Mouse (Mus musculus): Measurements from ENCODE around the gene Glis1. TPM values are rescaled to one million over a fixed set of nuclear protein-coding genes. Genes with fewer than 3 reads are reported as not detected.

The Glis1 gene
- polyA plus RNA-seq, 1 experiment from 2014 or later = 5.9 TPM

DNA sequence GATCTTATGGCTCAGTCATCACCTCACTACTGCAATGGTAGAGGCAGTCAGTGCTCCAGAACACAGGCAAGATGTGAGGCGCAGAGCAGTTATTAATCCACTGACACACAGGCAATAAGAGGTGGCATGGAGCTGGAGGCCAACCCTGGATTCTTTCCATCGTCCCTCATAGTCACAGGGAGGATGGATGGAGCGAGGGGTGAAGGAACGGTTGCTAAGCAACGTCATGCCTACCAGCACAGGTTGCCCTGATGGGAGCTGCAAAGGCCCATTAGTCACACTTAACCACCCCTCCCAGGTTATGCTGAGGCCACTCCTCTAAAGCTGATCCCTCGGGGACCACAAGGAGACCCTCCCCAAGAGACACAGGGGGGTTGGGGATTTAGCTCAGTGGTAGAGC, 187.9 kb downstream of the Glis1 start:
- Histone ChIP-seq H3K4me3 (no peak overlapping the region), H3K27me3 (no peaks in the 10 kb centered on the region), H3K4me2 (replicated peaks) (no peak overlapping the region), H3K9ac (no peak overlapping the region), H3K4me1 (peaks cover 44% of the 10 kb centered on the region), H3K27ac (no peak overlapping the region), H3K36me3 (no peaks in the 10 kb centered on the region), H3K9me3 (replicated peaks) (no peaks in the 10 kb centered on the region)
- no peak for ATAC-seq (ENCODE audit: low FRiP score)
- 65% methylated on average over 6 of the region's 6 CpGs for WGBS

DNA sequence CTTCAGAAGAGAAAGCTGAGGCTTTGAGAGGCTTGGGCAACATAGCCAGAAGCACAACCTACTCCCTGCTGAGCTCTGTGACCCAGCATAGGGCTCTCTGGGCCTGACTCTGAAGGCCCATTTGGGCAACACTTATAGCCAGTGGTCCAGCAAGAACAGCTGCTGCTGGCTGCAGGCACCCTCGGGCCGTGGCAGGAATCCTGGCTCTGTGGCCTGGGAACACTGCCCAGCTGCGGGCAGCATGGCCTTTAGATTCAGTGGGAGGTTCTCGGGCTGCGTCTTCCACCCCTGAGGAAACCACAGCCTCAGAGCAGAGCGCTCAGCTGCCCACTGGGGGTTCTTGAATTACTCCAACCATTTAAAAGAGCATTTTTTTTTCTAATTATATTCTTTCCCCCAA, 189.5 kb downstream of the Glis1 start:
- H3K9me3 ChIP-seq (replicated peaks) = no peaks in the 10 kb centered on the region
- no peak overlapping the region for H3K9ac ChIP-seq
- peaks cover 4% of the 10 kb centered on the region; the same call in 1 of the 2 replicates for H3K27me3 ChIP-seq
- no peaks in the 10 kb centered on the region for H3K36me3 ChIP-seq
- no peak overlapping the region for H3K4me2 ChIP-seq (replicated peaks)
- peaks cover 45% of the 10 kb centered on the region for H3K4me1 ChIP-seq
- 51% methylated on average over 6 of the region's 6 CpGs for whole genome bisulfite sequencing
- ATAC-seq (ENCODE audit: low FRiP score) = no peak
- no peak overlapping the region for H3K4me3 ChIP-seq
- H3K27ac ChIP-seq = peak overlapping the region; percentile 60; the same call in 1 of the 2 replicates

DNA sequence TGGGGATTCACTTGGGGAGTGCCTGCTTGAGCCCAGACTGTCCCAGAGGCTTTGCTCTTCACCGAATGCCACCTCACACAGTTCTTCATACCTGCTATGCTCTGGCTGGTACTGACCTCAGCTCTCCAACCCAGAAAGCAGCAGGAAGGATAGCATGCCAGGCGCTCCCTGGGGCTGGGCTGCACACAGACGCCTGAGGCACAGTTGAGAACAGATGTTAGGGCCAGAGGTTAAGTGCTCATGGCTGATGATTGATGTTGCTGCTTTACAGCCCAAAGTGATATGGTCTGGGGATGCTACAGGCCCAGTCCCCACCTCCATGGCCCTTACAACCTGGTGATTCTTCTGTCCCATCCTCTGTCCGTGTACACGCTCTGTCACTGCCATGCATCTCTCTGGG, 190.6 kb downstream of the Glis1 start:
- Histone ChIP-seq H3K4me1 (peaks cover 47% of the 10 kb centered on the region), H3K4me2 (replicated peaks) (no peak overlapping the region), H3K36me3 (no peaks in the 10 kb centered on the region), H3K27ac (no peak overlapping the region; the same call in 1 of the 2 replicates), H3K27me3 (peaks cover 5% of the 10 kb centered on the region; the same call in 1 of the 2 replicates), H3K9me3 (replicated peaks) (no peaks in the 10 kb centered on the region), H3K9ac (0 out of 2 replicates have a peak overlapping the region, but pooled peaks have one; percentile 13), H3K4me3 (no peak overlapping the region)
- 40% methylated on average over 5 of the region's 5 CpGs for WGBS
- 0 out of 2 replicates have a peak, but pooled peaks have one; percentile 9 for ATAC-seq (ENCODE audit: low FRiP score)

DNA sequence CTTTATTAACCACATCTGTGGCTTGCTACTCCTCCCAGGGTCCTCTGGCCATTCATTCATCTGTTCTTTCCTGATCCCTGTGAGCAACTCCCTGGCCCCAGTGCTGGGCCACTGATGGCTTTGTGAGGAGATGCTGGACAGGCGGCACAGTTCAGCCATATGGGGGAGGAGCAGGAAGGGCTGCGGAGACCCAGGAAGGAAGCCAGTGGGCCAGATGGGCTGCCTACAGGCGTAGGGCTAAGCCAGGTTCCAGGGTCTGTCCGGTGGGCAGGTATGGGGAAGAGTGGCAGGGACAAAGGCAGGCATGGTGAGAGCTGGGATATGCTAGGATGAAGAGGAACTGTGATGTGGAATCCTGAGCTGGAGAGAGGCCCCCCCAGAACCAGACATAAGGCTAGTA, 193.8 kb downstream of the Glis1 start:
- Histone ChIP-seq H3K9me3 (replicated peaks) (no peaks in the 10 kb centered on the region), H3K4me1 (peaks cover 37% of the 10 kb centered on the region), H3K27me3 (peaks cover 5% of the 10 kb centered on the region; the same call in 1 of the 2 replicates), H3K9ac (no peak overlapping the region), H3K4me3 (no peak overlapping the region), H3K36me3 (no peaks in the 10 kb centered on the region), H3K27ac (no peak overlapping the region), H3K4me2 (replicated peaks) (no peak overlapping the region)
- 84% methylated on average over 4 of the region's 4 CpGs for WGBS
- ATAC-seq (ENCODE audit: low FRiP score) = no peak

DNA sequence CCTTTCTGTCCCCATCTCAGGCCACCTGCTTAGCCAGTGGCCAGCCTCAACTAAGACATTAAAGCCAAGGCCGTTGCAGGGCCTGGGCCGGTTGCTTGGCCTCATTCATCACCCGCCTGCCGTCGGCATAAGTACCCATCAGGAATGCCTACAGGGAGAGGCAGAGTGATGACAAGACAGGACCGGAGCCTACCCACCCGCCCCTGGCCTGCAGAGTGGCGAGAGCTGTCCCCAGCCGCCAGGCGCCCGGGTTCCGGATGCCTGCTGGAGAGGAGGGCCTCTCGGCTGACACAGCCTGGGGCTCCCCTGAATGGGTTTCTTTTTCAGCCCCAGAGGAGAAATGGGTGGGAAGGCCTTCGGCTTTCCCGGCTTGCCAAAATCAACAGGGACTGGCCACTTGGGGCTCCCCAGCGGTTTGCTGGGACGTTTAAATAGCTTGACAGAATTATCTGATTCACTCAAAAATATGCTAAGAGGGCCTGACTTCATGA, 194.6 kb downstream of the Glis1 start:
- 56% methylated on average over 17 of the region's 17 CpGs for WGBS
- no peak overlapping the region for H3K27ac ChIP-seq
- H3K36me3 ChIP-seq = no peaks in the 10 kb centered on the region
- ATAC-seq (ENCODE audit: low FRiP score) = no peak
- no peak overlapping the region for H3K4me3 ChIP-seq
- H3K9ac ChIP-seq = no peak overlapping the region
- no peaks in the 10 kb centered on the region for H3K9me3 ChIP-seq (replicated peaks)
- peaks cover 5% of the 10 kb centered on the region; the same call in 1 of the 2 replicates for H3K27me3 ChIP-seq
- peaks cover 31% of the 10 kb centered on the region for H3K4me1 ChIP-seq
- H3K4me2 ChIP-seq (replicated peaks) = no peak overlapping the region

DNA sequence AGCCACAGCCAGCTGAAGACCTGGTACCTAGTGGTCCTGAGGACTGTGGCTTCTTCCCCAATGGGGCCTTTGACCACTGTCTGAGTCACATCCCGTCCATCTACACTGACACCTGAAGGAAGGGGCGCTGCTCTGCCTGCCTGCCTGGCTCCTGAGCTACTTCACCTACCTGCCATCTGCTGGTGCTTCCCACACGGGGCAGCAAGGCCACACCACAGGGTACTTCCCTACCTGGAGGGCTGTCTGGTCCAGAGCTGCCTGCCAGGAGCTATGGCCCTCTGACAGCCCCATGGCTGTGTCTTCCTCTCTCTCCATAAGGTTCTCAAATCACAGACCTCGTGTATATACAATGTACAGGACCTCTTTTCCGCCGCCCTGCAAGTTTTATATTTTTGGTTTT, 200.2 kb downstream of the Glis1 start:
- Histone ChIP-seq H3K4me3 (no peak overlapping the region), H3K9ac (no peak overlapping the region), H3K27me3 (no peaks in the 10 kb centered on the region), H3K27ac (no peak overlapping the region), H3K9me3 (replicated peaks) (no peaks in the 10 kb centered on the region), H3K36me3 (no peaks in the 10 kb centered on the region), H3K4me2 (replicated peaks) (no peak overlapping the region), H3K4me1 (peaks cover 18% of the 10 kb centered on the region; the same call in 1 of the 2 replicates)
- no peak for ATAC-seq (ENCODE audit: low FRiP score)
- WGBS = 75% methylated on average over 6 of the region's 6 CpGs

DNA sequence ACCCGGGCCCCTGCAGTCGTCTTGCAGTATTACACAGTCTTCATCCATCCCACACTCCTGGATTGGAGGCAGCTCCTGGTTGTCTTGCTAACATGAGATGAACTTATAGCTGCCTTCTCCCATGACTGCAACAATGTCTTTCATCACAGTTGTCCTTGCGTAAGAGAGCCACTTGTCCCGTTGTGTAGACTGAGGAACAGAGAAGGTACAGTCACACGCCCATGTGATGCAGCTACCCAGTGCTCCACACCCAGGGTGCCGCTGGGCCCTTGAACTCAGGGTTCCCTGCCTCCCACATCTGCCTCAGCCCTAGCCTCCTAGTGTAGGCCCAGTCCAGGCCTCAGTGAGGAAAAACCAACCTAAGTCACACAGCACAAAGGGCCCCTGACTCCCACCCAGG, 201.7 kb downstream of the Glis1 start:
- H3K9me3 ChIP-seq (replicated peaks) = no peaks in the 10 kb centered on the region
- no peak overlapping the region for H3K27ac ChIP-seq
- ATAC-seq (ENCODE audit: low FRiP score) = no peak
- no peaks in the 10 kb centered on the region for H3K27me3 ChIP-seq
- no peak overlapping the region for H3K4me2 ChIP-seq (replicated peaks)
- peaks cover 18% of the 10 kb centered on the region; the same call in 1 of the 2 replicates for H3K4me1 ChIP-seq
- H3K36me3 ChIP-seq = no peaks in the 10 kb centered on the region
- H3K9ac ChIP-seq = no peak overlapping the region
- 76% methylated on average over 6 of the region's 6 CpGs for WGBS
- H3K4me3 ChIP-seq = no peak overlapping the region

DNA sequence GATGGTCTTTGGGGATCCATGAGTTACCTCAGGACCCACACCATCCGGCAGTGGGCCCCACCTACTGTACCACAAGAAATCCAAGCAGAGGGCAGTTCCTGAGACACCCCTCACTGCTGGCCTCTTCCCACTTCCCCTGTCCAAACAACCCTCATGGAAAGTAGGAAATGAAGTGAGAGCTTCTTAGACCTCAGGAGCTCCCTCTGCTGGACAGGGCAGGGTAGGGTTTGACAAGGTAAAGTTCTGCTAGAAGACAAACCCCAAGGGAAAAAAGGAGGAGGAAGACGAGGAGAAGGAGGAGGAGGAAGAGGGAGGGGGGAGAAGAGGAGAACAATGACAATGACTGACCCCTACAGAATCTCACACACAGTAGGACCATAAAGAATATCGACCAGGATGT, 203.3 kb downstream of the Glis1 start:
- ATAC-seq (ENCODE audit: low FRiP score) = no peak
- Histone ChIP-seq H3K36me3 (no peaks in the 10 kb centered on the region), H3K27ac (no peak overlapping the region), H3K27me3 (no peaks in the 10 kb centered on the region), H3K4me1 (peaks cover 18% of the 10 kb centered on the region; the same call in 1 of the 2 replicates), H3K9me3 (replicated peaks) (no peaks in the 10 kb centered on the region), H3K9ac (no peak overlapping the region), H3K4me2 (replicated peaks) (no peak overlapping the region), H3K4me3 (no peak overlapping the region)
- 65% methylated on average over 3 of the region's 3 CpGs for WGBS

DNA sequence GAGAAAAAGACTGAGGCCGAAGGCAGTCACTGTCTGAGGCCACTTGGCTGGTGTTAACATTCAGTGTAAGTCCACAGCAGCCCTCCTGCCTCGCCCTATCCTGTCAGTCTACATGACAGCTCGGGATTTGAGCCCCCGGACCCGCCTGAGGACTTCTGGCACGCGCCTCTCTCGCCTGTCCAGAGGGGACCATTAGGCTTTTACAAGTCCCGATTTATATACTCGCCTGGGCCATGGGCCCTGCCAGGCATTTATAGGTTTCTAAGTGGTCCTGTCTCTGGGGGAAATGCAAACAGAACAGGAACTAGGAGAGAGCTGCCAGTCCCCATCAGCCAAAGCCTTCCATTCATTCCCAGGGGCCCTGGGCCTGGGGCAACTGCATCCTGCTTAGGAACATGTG, 203.9 kb downstream of the Glis1 start:
- ATAC-seq (ENCODE audit: low FRiP score) = no peak
- no peaks in the 10 kb centered on the region for H3K9me3 ChIP-seq (replicated peaks)

DNA sequence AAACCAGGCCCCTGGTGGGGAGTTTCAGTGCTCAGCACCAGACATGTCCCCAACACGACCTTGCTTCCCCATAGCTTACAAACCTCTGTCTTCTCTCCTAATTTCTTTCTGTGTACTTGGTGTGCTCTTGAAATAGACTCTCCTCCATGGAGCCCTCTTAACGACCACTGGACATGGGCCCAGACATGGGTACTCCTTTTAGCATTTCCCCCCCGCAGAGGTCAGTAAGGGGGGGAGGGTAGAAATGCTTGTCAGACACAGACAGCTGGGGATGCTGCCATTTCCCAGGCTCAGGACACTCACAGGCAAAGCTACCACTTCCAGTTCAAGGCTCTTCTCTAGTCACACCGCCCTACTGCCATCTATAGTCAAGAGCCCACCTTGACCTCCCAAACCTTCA, 207.2 kb downstream of the Glis1 start:
- Histone ChIP-seq H3K27ac (no peak overlapping the region), H3K4me2 (replicated peaks) (no peak overlapping the region)
- ATAC-seq (ENCODE audit: low FRiP score) = no peak

More for the DNA sequence above, 203.9 kb downstream of the Glis1 start:
- H3K4me3 ChIP-seq = no peak overlapping the region
- H3K36me3 ChIP-seq = no peaks in the 10 kb centered on the region
- peaks cover 18% of the 10 kb centered on the region; the same call in 1 of the 2 replicates for H3K4me1 ChIP-seq
- H3K9ac ChIP-seq = no peak overlapping the region
- 76% methylated on average over 10 of the region's 10 CpGs for WGBS
- H3K4me2 ChIP-seq (replicated peaks) = no peak overlapping the region
- no peaks in the 10 kb centered on the region for H3K27me3 ChIP-seq
- H3K27ac ChIP-seq = no peak overlapping the region

DNA sequence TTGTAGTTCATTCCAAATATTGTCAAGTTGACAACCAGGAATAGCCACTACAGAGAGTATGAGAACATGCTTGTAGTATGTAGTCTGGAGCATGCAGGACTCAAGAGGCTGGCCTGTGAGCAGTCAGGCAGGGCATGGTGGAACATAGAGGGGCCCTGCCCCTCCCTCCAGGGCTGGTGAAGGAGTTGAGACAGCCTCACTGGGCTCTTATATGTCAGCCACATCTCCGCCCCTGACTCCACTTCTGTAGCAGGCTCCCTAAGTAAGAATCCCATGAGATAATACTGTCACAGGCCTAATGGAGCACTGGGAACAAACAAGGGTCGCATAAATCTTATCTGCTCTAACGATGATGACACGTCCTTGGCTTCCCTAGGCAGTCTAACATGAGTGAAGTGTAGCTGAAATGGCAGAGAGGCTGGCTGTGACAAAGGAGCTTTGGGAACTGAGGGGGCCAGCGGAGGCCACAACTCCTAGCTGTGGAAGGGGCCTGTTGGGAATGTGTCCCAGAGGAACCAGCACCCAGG, 214.6 kb downstream of the Glis1 start:
- H3K4me3 ChIP-seq = no peak overlapping the region
- no peaks in the 10 kb centered on the region for H3K36me3 ChIP-seq
- H3K9me3 ChIP-seq (replicated peaks) = no peaks in the 10 kb centered on the region
- no peak overlapping the region for H3K27ac ChIP-seq
- peaks cover 23% of the 10 kb centered on the region for H3K4me1 ChIP-seq
- H3K9ac ChIP-seq = no peak overlapping the region
- peaks cover 9% of the 10 kb centered on the region for H3K27me3 ChIP-seq
- no peak for ATAC-seq (ENCODE audit: low FRiP score)
- H3K4me2 ChIP-seq (replicated peaks) = no peak overlapping the region
- 82% methylated on average over 5 of the region's 5 CpGs for WGBS

More for the DNA sequence above, 207.2 kb downstream of the Glis1 start:
- Histone ChIP-seq H3K9me3 (replicated peaks) (no peaks in the 10 kb centered on the region), H3K4me3 (no peak overlapping the region), H3K4me1 (peaks cover 10% of the 10 kb centered on the region; the same call in 1 of the 2 replicates), H3K36me3 (no peaks in the 10 kb centered on the region), H3K9ac (no peak overlapping the region), H3K27me3 (peaks cover 3% of the 10 kb centered on the region; the same call in 1 of the 2 replicates)
- WGBS = 74% methylated on average over 4 of the region's 4 CpGs

DNA sequence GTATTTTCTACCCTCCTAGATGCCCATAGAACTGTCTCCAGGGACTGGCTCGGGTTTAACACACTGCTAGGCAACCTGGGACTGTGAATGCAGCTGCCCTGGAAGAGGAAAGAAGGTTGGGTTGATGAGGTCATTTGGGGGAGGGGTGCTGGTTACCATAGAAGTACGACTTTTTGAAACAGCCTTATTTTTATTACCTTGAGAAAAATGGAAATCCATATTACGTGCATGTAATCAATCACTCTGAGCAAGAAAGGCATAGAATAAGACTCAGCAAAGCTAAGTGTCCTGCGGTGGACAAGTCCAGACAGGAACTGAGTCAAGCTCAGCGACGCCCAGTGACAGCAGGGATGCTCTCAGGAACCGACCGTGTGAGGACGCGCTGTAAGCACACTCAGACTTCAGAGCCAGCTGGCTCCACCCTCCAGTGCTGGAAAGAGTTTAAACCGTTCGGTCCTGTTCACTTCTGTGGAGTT, 216.7 kb downstream of the Glis1 start:
- ATAC-seq (ENCODE audit: low FRiP score) = peak; percentile 41
- H3K27ac ChIP-seq = no peak overlapping the region
- H3K4me1 ChIP-seq = peaks cover 23% of the 10 kb centered on the region
- H3K36me3 ChIP-seq = no peaks in the 10 kb centered on the region
- 13% methylated on average over 12 of the region's 12 CpGs for WGBS
- 0 out of 2 replicates have a peak overlapping the region, but pooled peaks have one; percentile 8 for H3K4me2 ChIP-seq (replicated peaks)
- H3K9ac ChIP-seq = no peak overlapping the region
- H3K27me3 ChIP-seq = peaks cover 6% of the 10 kb centered on the region
- H3K4me3 ChIP-seq = no peak overlapping the region
- H3K9me3 ChIP-seq (replicated peaks) = no peaks in the 10 kb centered on the region

All from hindbrain, embryonic 12.5 days (tissue).